Mouse (Mus musculus): ENCODE measurements around the gene Pde4b. TPM values are rescaled to one million over a fixed set of nuclear protein-coding genes. Genes with fewer than 3 reads are reported as not detected.

The Pde4b gene
- total RNA-seq, 2 experiments from 2014 or later = 129 to 140 TPM

- DNase-seq (ENCODE audit: low spot score in 2 of 2) = peak; percentile 16 to 25
- intact Hi-C loops (cut with DNase I) = no loop called here
These were observed 84.3 kb downstream of the Pde4b start for GRCm38 (mm10) chr4:102171636-102172035.

DNA sequence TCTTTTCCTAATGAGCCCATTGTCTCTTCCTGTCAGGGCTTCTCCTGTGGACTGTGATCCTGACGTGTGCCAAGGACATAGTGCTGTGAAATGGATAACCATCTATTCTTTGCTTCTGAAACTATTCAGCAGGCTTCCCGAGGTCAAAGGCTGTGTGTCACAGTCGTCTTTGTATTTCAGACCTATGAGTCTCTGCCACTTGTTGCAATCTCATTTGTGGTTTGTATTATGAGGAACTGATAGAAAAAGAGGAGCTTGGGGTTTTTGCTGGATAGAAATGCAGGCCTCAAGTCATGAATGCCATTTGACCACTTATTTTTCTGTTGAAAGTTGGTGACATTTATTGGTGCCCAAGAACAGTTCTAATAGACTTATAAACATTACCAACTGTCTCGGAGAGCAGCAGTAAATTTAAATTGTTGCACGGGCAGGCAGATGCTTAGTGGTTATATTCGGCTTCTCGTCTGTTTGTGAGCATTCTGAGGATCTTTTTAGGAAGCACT is 85.4 kb downstream of the Pde4b start:
- DNase-seq (ENCODE audit: low spot score in 2 of 2) = no peak
- intact Hi-C loops (cut with DNase I) = loop anchor here (1.0 kb wide), 1 partner anchor 77 kb away; no protein-coding TSS in a partner anchor

GRCm38 (mm10) chr4:102175985-102176384 is 88.6 kb downstream of the Pde4b start:
- DNase-seq (ENCODE audit: low spot score in 2 of 2) = no peak
- intact Hi-C loops (cut with DNase I) = no loop called here

GRCm38 (mm10) chr4:102177258-102177657 is 89.9 kb downstream of the Pde4b start:
- no peak for DNase-seq (ENCODE audit: low spot score in 2 of 2)
- intact Hi-C loops (cut with DNase I) = no loop called here

- intact Hi-C loops (cut with DNase I) = no loop called here
- DNase-seq (ENCODE audit: low spot score in 2 of 2) = no peak
These were observed 99.5 kb downstream of the Pde4b start for GRCm38 (mm10) chr4:102186888-102187287.

DNA sequence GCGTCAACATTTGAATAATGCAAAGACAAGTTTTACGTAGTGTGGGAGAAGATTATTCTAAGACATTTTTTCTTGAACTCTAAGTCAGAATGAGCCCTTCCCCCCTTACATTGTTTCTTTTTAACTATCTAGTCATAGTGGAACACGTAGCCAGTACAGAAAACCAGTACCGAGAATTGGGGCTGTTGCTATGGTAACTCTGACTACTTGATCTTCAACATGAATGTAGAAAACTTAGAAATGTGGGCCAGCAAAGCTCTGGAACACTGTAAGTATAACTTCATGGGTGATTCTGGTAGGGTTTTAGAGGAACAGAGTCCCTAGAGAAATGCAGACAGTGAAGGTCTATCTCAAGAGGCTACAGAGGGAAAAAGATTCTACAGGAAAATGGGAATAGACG is 110.4 kb downstream of the Pde4b start:
- intact Hi-C loops (cut with DNase I) = no loop called here
- DNase-seq (ENCODE audit: low spot score in 2 of 2) = no peak

DNA sequence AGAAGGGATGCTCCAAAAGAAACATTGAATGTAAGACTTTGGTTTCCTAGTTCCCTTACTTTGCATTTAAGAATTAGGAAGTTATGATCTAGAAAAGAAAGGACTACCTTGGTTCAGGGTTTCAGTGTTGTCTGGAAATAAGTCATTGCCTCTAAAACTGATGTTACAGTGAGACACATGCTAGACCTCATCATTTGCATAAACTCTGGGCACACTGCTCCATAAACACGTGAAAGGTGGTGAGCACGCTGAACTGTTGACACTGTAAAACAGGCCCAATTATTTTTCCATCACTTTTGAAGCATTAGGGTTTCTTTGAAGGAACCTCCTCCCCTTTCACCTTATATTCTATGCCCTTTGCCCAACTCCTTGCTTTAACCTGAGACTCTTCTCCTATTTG is 122.4 kb downstream of the Pde4b start:
- DNase-seq (ENCODE audit: low spot score in 2 of 2) = no peak
- intact Hi-C loops (cut with DNase I) = loop anchor here (5.0 kb wide), 1 partner anchor 112 kb away; no protein-coding TSS in a partner anchor

- intact Hi-C loops (cut with DNase I) = loop anchor here (1.0 to 2.0 kb wide), 2 partner anchors 255 to 428 kb away; no protein-coding TSS in a partner anchor
These were observed 139.4 kb downstream of the Pde4b start for GRCm38 (mm10) chr4:102226700-102227099.

GRCm38 (mm10) chr4:102228953-102229586 is 141.7 kb downstream of the Pde4b start:
- intact Hi-C loops (cut with DNase I) = loop anchor here (2.0 kb wide), 1 partner anchor 90 kb away; no protein-coding TSS in a partner anchor
- DNase-seq (ENCODE audit: low spot score in 2 of 2) = peak; percentile 33 to 38

More at GRCm38 (mm10) chr4:102226700-102227099, 139.4 kb downstream of the Pde4b start:
- DNase-seq (ENCODE audit: low spot score in 2 of 2) = no peak

DNA sequence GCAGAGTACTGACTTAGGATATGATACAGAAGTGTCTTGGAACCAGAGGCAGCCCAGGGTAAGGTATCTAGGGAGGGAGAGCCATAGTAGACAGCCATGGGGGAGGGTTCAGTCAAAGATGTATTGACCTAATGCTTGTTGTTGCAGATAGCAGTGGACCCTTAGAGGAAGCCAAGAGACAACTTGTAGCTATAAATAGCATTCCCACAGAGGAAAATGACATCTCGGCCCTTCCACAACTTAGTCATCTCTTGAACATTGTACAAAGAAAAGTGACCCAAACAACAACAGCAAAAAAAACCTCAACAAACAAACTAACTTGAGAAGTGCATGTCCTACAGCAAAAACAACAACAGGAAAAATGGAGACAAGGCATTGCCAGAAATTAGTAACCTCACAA is 143.6 kb downstream of the Pde4b start:
- intact Hi-C loops (cut with DNase I) = no loop called here
- DNase-seq (ENCODE audit: low spot score in 2 of 2) = no peak

DNA sequence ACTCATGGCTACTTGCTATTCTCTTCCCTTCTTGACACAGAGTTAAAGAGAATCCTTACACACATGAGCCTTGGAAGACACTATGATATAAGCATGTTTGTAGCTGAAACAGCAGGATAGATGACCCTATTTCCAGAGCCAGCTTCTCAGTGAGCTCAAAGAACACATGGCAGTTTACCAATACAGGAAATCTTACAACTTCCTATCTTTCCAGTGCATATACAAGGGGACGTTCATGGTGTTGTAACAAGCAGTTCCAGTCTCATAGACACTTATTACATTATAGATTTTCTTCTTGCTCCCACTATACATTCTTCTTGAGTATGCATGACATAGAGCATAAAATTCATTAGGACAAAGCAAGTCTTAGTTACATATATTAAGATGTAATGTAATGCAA is 146.3 kb downstream of the Pde4b start:
- intact Hi-C loops (cut with DNase I) = no loop called here
- no peak for DNase-seq (ENCODE audit: low spot score in 2 of 2)

DNA sequence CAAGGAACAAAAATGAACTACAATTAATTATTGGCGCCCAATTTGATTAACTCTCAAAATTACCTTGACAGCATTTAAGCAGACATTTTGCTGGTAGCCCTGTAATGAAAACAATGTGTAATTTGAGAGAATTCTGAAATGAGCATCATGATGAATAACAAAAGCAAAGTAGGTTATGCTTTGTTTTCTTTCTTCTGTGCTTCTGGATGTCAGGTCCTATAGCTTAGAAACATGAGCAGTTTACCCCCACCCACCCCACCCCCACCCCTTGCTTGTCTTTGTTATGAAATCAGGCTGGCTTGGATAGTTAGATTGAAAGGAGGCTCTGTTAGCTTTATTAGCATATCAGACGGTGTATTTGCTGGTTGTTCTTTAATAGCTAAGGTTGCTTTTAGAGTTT is 147.8 kb downstream of the Pde4b start:
- no peak for DNase-seq (ENCODE audit: low spot score in 2 of 2)
- intact Hi-C loops (cut with DNase I) = no loop called here

- DNase-seq (ENCODE audit: low spot score in 2 of 2) = no peak
- intact Hi-C loops (cut with DNase I) = no loop called here
These were observed 151.8 kb downstream of the Pde4b start for GRCm38 (mm10) chr4:102239102-102239501.

GRCm38 (mm10) chr4:102239657-102240390 is 152.5 kb downstream of the Pde4b start:
- intact Hi-C loops (cut with DNase I) = no loop called here

GRCm38 (mm10) chr4:102240754-102241427 is 153.5 kb downstream of the Pde4b start:
- DNase-seq (ENCODE audit: low spot score in 2 of 2) = no peak
- intact Hi-C loops (cut with DNase I) = no loop called here

More at GRCm38 (mm10) chr4:102239657-102240390, 152.5 kb downstream of the Pde4b start:
- peak; percentile 55 to 59 for DNase-seq (ENCODE audit: low spot score in 2 of 2)

GRCm38 (mm10) chr4:102253994-102254393 is 166.7 kb downstream of the Pde4b start:
- intact Hi-C loops (cut with DNase I) = loop anchor here (10.0 kb wide), 1 partner anchor 171 kb away; no protein-coding TSS in a partner anchor

DNA sequence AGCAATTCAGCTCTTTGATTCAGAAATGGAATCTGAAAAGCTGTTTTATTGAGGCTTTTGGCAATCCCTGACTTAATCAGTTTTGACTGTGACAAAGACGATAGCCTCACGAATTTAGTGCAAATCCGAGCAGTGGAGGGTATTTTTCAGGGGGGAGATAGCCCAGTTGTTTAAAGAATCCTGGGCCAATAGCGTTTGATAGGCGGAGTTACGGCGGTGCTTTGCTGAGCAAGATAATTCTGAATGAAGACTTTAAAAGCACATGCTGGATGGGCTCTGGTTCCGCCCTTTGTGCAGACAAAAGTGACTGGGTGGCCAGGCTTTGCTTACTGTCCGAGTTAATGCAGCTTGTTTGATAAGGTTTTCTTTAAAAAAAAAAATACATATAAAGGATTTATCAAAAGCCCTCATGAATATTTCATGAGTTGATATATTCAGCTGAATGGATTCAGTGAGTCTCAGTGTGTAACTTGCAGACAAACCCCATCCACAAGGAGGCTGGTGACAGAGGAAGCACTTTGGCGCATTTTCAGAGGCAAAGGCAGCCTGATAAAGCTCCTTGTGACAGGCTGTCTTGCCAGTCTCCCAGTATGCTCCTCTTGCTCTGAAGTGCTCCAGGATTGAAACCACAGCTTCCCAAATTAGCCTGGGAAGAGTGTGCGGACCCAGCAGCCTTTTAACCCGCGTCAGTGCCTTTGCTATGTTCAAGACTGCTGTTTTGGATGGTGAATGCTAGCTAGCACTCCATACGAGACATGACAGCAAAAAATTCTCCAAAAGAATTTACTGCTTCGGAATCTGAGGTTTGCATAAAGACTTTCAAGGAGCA is 167.3 kb downstream of the Pde4b start:
- intact Hi-C loops (cut with DNase I) = loop anchor here (10.0 kb wide), 1 partner anchor 170 kb away; no protein-coding TSS in a partner anchor
- peak; percentile 46 to 52 for DNase-seq (ENCODE audit: low spot score in 2 of 2)

More at GRCm38 (mm10) chr4:102253994-102254393, 166.7 kb downstream of the Pde4b start:
- DNase-seq (ENCODE audit: low spot score in 2 of 2) = no peak

DNA sequence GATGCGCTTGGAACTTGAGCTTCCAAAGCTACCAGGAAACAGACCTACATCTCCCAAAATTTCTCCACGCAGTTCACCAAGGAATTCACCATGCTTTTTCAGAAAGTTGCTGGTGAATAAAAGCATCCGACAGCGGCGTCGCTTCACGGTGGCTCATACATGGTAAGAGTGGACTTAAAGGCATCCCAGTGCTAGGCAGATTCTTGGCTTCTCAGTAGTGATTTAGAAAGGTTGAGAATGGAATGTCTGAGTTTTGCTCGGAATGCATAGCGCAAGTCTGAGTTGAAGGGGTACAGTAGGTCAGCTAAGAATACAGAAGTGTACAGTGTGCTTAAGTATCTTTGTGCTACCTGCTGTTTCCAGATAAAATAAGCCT is 167.9 kb downstream of the Pde4b start:
- intact Hi-C loops (cut with DNase I) = loop anchor here (10.0 kb wide), 1 partner anchor 170 kb away; no protein-coding TSS in a partner anchor
- no peak for DNase-seq (ENCODE audit: low spot score in 2 of 2)

Data from left cerebral cortex, postnatal 36 days (tissue).